Mouse (Mus musculus) heart, adult 2 months (tissue): Measurements from ENCODE around the gene Gm10271. TPM values are rescaled to one million over a fixed set of nuclear protein-coding genes. Genes with fewer than 3 reads are reported as not detected.

Experiments
- DNase-seq, 2 experiments: peaks; one replicate each; pipeline ENCODE4 v3.0.0; 2021
- H3K27ac ChIP-seq: fragments of 200-600 bp; 2 replicates; pipeline ENCODE4 v1.8.1; 2022
- H3K27me3 ChIP-seq: fragments of 200-500 bp; 2 replicates; pipeline ENCODE4 v1.6.1; 2012; ENCODE audit warnings: mild to moderate bottlenecking, low read length, inconsistent platforms, mixed read lengths; ENCODE audit not compliant: control insufficient read depth, insufficient read depth
- H3K36me3 ChIP-seq: fragments of 200-500 bp; 2 replicates; pipeline ENCODE4 v1.6.1; 2012; ENCODE audit warnings: low read length, inconsistent platforms; ENCODE audit not compliant: control insufficient read depth, insufficient read depth
- H3K4me1 ChIP-seq: fragments of 200-500 bp; 2 replicates; pipeline ENCODE4 v1.6.1; 2011; ENCODE audit warnings: low read length; ENCODE audit not compliant: control insufficient read depth, insufficient read depth
- H3K4me3 ChIP-seq: fragments of 200-600 bp; 2 replicates; pipeline ENCODE4 v1.8.1; 2022
- H3K79me2 ChIP-seq: fragments of 200-500 bp; replicated peaks from 2 replicates; pipeline ENCODE4 v1.6.1; 2012; ENCODE audit warnings: mild to moderate bottlenecking, inconsistent platforms, low read length, moderate library complexity, mixed read lengths; ENCODE audit not compliant: control insufficient read depth, insufficient read depth
- H3K9ac ChIP-seq: fragments of 200-500 bp; 2 replicates; pipeline ENCODE4 v1.6.1; 2012; ENCODE audit warnings: low read depth, mild to moderate bottlenecking, control low read depth, inconsistent platforms, low read length, mixed read lengths
- CTCF ChIP-seq: fragments of 200-600 bp; IDR thresholded peaks from 2 replicates; pipeline ENCODE4 v1.8.1; 2022; ENCODE audit warnings: antibody characterized with exemption, mild to moderate bottlenecking, moderate library complexity
- EP300 ChIP-seq: fragments of 200-500 bp; IDR thresholded peaks from 2 replicates; pipeline ENCODE4 v1.6.1; 2011; ENCODE audit warnings: low read depth, low read length, control low read depth; ENCODE audit not compliant: insufficient read depth
- POLR2A ChIP-seq: fragments of 200-500 bp; IDR thresholded peaks from 2 replicates; pipeline ENCODE4 v1.6.1; 2011; ENCODE audit warnings: mild to moderate bottlenecking, low read depth, low read length, control low read depth; ENCODE audit not compliant: insufficient read depth
- WGBS: fragments of 180-500 bp; shearing (Covaris S2); methylation state at CpG from one replicate; pipeline ENCODE4 v1.1.7; 2018; 5-methylcytosine and 5-hydroxymethylcytosine counted together
- intact Hi-C: fragments of 180-260 bp; cut with DNase I; formaldehyde crosslinking; loops from one replicate; pipeline ENCODE4 v1.15.1; 2025
- polyA plus RNA-seq: library from polyadenylated mRNA; depleted of rRNA; stranded (reverse); fragments of >200 nt; gene quantifications from 2 replicates; pipeline ENCODE4 v1.2.3, GENCODE M21; 2012
- total RNA-seq, 2 experiments: library from RNA; stranded (reverse); gene quantifications; 2 replicates each; pipeline ENCODE4 v1.2.3; 2021

Gene Gm10271
- total and polyA plus RNA-seq, 3 experiments, result not detected

GRCm38 (mm10) chr10:116968741-116969140 lies 3.7 kb downstream of the Gm10271 start:
- Histone ChIP-seq H3K27me3 (no peaks in the 10 kb centered on the region), H3K79me2 (no peaks in the 10 kb centered on the region), H3K36me3 (no peaks in the 10 kb centered on the region), H3K4me3 (no peak overlapping the region), H3K4me1 (no peaks in the 10 kb centered on the region), H3K27ac (no peak overlapping the region), H3K9ac (no peak overlapping the region)
- TF ChIP-seq CTCF (no peak), POLR2A (no peak), EP300 (no peak)
- intact Hi-C loops, result no loop called here
- DNase-seq, result no peak
- WGBS, result 42% methylated on average over 4 of the region's 4 CpGs

GRCm38 (mm10) chr10:116966065-116966464 lies 6.3 kb downstream of the Gm10271 start:
- intact Hi-C loops, result no loop called here
- TF ChIP-seq POLR2A (no peak), CTCF (no peak), EP300 (no peak)
- DNase-seq, result peak in 1 of 2 experiments; percentile 46

GRCm38 (mm10) chr10:116965297-116965696 lies 7.1 kb downstream of the Gm10271 start:
- Histone ChIP-seq H3K27me3 (no peaks in the 10 kb centered on the region), H3K79me2 (no peaks in the 10 kb centered on the region), H3K4me3 (no peak overlapping the region), H3K9ac (no peak overlapping the region), H3K36me3 (no peaks in the 10 kb centered on the region), H3K4me1 (no peaks in the 10 kb centered on the region), H3K27ac (no peak overlapping the region)
- no peak for TF ChIP-seq EP300
- no peak for TF ChIP-seq CTCF
- no peak for TF ChIP-seq POLR2A
- 42% methylated on average over 5 of the region's 5 CpGs for WGBS
- intact Hi-C loops, result no loop called here
- peak in 1 of 2 experiments; percentile 31 for DNase-seq

More at GRCm38 (mm10) chr10:116966065-116966464, 6.3 kb downstream of the Gm10271 start:
- Histone ChIP-seq H3K79me2 (no peaks in the 10 kb centered on the region), H3K27ac (no peak overlapping the region), H3K4me3 (no peak overlapping the region), H3K4me1 (no peaks in the 10 kb centered on the region), H3K9ac (no peak overlapping the region), H3K36me3 (no peaks in the 10 kb centered on the region), H3K27me3 (no peaks in the 10 kb centered on the region)
- 65% methylated on average over 6 of the region's 6 CpGs for WGBS

- Histone ChIP-seq H3K4me3 (no peak overlapping the region), H3K27me3 (no peaks in the 10 kb centered on the region), H3K79me2 (no peaks in the 10 kb centered on the region), H3K36me3 (no peaks in the 10 kb centered on the region), H3K27ac (no peak overlapping the region), H3K4me1 (no peaks in the 10 kb centered on the region), H3K9ac (no peak overlapping the region)
- WGBS, result 74% methylated on average over 4 of the region's 4 CpGs
- intact Hi-C loops, result no loop called here
- TF ChIP-seq CTCF, result no peak
- no peak for TF ChIP-seq EP300
- TF ChIP-seq POLR2A, result no peak
- no peak for DNase-seq
These were observed 7.8 kb downstream of the Gm10271 start for GRCm38 (mm10) chr10:116964571-116964970.

DNA sequence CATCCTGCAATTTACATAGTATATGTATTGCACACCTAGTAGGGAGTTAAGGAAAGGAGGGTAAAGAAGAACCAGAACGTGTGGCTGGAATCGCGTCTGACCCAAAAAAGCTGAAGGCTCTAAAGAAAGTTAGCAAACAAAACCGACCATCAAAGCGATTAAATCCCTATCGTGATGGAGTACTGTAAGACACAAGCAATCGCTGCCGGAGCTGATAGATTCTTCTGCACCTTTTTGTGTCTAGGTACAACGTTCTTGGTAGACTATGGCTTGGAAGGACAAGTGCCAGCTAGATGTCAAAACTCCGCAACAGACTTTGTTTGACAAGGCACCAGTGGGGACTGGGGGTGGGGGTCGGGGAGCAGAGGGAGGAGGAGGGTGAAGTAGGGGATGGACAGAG lies 8.3 kb downstream of the Gm10271 start:
- intact Hi-C loops, result no loop called here
- H3K36me3 ChIP-seq, result no peaks in the 10 kb centered on the region
- WGBS, result 85% methylated on average over 11 of the region's 11 CpGs
- TF ChIP-seq EP300 (no peak), CTCF (no peak), POLR2A (no peak)
- no peak for DNase-seq
- H3K27me3 ChIP-seq, result no peaks in the 10 kb centered on the region
- H3K4me3 ChIP-seq, result no peak overlapping the region
- no peak overlapping the region for H3K27ac ChIP-seq
- H3K79me2 ChIP-seq, result no peaks in the 10 kb centered on the region
- no peaks in the 10 kb centered on the region for H3K4me1 ChIP-seq
- H3K9ac ChIP-seq, result no peak overlapping the region

DNA sequence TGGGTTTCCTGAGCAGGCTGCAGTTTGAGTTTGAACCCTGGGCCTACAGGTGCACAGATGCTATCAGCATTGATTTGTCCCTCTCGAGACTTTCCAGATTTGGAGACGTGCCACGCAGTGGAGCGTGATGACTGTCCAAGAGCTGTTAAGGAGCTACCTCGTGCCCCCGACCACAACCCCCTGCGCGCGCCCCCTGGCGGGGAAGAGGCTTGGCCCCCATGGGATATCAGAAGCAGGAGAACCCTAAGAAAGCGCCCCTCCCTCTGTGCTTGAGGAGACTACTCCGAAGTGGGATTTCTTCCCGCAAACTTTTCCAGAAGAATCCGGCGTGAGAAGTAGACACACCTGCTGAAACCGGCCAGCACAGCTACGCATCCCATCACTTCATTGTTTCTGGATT lies 9.6 kb downstream of the Gm10271 start:
- Histone ChIP-seq H3K9ac (no peak overlapping the region), H3K79me2 (no peaks in the 10 kb centered on the region), H3K36me3 (no peaks in the 10 kb centered on the region), H3K4me1 (no peaks in the 10 kb centered on the region), H3K27me3 (no peaks in the 10 kb centered on the region), H3K27ac (no peak overlapping the region), H3K4me3 (no peak overlapping the region)
- TF ChIP-seq POLR2A (no peak), EP300 (no peak), CTCF (0 out of 2 replicates have a peak, but pooled peaks have one; percentile 3)
- WGBS, result 64% methylated on average over 17 of the region's 17 CpGs
- DNase-seq, result no peak
- intact Hi-C loops, result no loop called here

DNA sequence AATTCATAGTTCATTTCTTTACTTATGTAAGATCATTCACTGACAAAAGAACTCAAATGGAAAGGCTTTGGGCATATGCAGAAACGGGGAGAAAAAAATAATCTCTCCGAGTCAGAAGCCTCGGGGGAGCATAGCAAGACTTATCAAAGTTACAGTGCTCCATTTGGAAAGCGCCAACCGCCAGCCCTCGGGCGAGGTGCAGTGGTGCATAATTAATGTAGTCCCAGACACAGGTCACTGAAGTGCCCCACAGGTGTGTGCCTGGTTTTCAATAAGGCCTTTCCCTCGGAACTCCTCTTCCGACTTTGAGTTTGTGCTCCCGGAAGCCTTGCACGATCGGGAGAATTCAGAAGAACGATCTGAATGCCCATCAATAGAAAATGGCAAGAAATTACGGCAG lies 10.3 kb downstream of the Gm10271 start:
- Histone ChIP-seq H3K36me3 (no peaks in the 10 kb centered on the region), H3K4me3 (no peak overlapping the region), H3K79me2 (no peaks in the 10 kb centered on the region), H3K27ac (no peak overlapping the region), H3K27me3 (no peaks in the 10 kb centered on the region), H3K9ac (no peak overlapping the region), H3K4me1 (no peaks in the 10 kb centered on the region)
- no peak for DNase-seq
- TF ChIP-seq EP300 (no peak), POLR2A (no peak), CTCF (no peak)
- intact Hi-C loops, result no loop called here
- WGBS, result 85% methylated on average over 14 of the region's 14 CpGs
